Mouse (Mus musculus): ENCODE data around the gene Ehbp1. TPM values are rescaled to one million over a fixed set of nuclear protein-coding genes. Genes with fewer than 3 reads are reported as not detected.

Ehbp1 gene
- polyA plus RNA-seq, 1 experiment = 2.2 TPM

GRCm38 (mm10) chr11:22155366-22156095 lies 186.6 kb downstream of the Ehbp1 start:
- Histone ChIP-seq H3K36me3 (ENCODE audit: control insufficient read depth, insufficient read depth) (no peaks in the 10 kb centered on the region), H3ac (ENCODE audit: control insufficient read depth, insufficient read length, low read depth) (no peak overlapping the region), H3K4me3 (ENCODE audit: insufficient read depth, poor library complexity, severe bottlenecking) (no peak overlapping the region), H3K27me3 (ENCODE audit: control insufficient read depth, insufficient read depth, insufficient read length) (no peaks in the 10 kb centered on the region), H3K79me2 (ENCODE audit: control insufficient read depth, insufficient read depth) (no peaks in the 10 kb centered on the region), H3K79me3 (ENCODE audit: low read depth) (no peaks in the 10 kb centered on the region)
- TF ChIP-seq MAX (IDR thresholded peaks at IDR 0.05) = no peak
- TF ChIP-seq MYOG (IDR thresholded peaks at IDR 0.05; ENCODE audit: control insufficient read depth, extremely low read depth, insufficient read length) = no peak
- TF ChIP-seq MYOD1 (IDR thresholded peaks at IDR 0.05; ENCODE audit: control insufficient read depth, insufficient read length, low read depth) = no peak
- no peak for TF ChIP-seq CEBPB (IDR thresholded peaks at IDR 0.05; ENCODE audit: low read depth)
- no peak for TF ChIP-seq CTCF (IDR thresholded peaks at IDR 0.05; ENCODE audit: control insufficient read depth, insufficient read depth, insufficient read length)
- no peak for TF ChIP-seq USF1 (IDR thresholded peaks at IDR 0.05; ENCODE audit: low read depth)
- TF ChIP-seq FOSL1 (IDR thresholded peaks at IDR 0.05; ENCODE audit: insufficient read depth, low read length, poor library complexity, severe bottlenecking) = no peak

DNA sequence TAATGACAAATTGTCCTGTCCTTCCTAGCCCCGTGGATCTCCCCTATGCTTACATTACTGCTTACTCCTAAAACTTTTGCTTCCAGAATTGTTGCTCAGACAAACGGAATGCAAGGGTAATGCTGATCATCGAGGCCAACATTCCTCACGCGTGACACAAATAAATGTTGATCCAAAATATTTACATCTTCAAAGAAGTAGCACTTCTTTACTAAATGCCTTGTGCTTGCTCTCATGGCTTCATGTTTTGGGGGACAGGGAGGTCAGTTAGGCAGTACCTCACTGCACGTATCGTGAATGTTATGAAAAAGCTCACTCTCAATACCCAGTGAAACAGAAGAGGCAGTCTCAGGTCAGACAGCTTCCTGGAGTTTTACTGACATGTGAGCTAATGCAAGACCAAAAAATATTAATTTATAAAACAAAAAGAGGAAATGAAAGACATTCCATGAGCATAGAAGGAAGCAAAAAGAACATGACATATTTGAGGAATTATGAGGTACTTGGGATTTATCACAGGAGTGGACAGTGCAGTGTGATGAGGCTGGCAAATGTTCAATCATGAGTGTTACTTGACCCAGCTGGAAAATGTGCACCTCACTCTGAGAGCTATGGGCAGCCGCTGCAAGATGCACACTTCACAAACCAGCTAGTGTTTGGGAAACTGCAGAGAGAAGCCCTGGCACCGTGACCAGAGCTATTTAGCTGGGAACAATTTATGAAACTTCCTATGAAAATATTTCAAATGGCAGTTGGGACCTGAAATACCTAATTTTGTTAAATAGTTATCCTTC lies 187.4 kb downstream of the Ehbp1 start:
- Histone ChIP-seq H3K27me3 (ENCODE audit: control insufficient read depth, insufficient read depth, insufficient read length) (no peaks in the 10 kb centered on the region), H3K79me3 (ENCODE audit: low read depth) (no peaks in the 10 kb centered on the region), H3K4me3 (ENCODE audit: insufficient read depth, poor library complexity, severe bottlenecking) (no peak overlapping the region), H3ac (ENCODE audit: control insufficient read depth, insufficient read length, low read depth) (no peak overlapping the region), H3K36me3 (ENCODE audit: control insufficient read depth, insufficient read depth) (no peaks in the 10 kb centered on the region), H3K79me2 (ENCODE audit: control insufficient read depth, insufficient read depth) (no peaks in the 10 kb centered on the region)
- TF ChIP-seq CEBPB (IDR thresholded peaks at IDR 0.05; ENCODE audit: low read depth) = no peak

GRCm38 (mm10) chr11:22140737-22141136 lies 201.4 kb downstream of the Ehbp1 start:
- no peak for TF ChIP-seq USF1 (IDR thresholded peaks at IDR 0.05; ENCODE audit: low read depth)
- no peak for TF ChIP-seq MYOG (IDR thresholded peaks at IDR 0.05; ENCODE audit: control insufficient read depth, extremely low read depth, insufficient read length)
- no peak for TF ChIP-seq CEBPB (IDR thresholded peaks at IDR 0.05; ENCODE audit: low read depth)
- no peak for TF ChIP-seq CTCF (IDR thresholded peaks at IDR 0.05; ENCODE audit: control insufficient read depth, insufficient read depth, insufficient read length)
- no peak for TF ChIP-seq FOSL1 (IDR thresholded peaks at IDR 0.05; ENCODE audit: insufficient read depth, low read length, poor library complexity, severe bottlenecking)
- TF ChIP-seq MAX (IDR thresholded peaks at IDR 0.05) = no peak
- TF ChIP-seq MYOD1 (IDR thresholded peaks at IDR 0.05; ENCODE audit: control insufficient read depth, insufficient read length, low read depth) = no peak
- no peak overlapping the region for H3ac ChIP-seq (ENCODE audit: control insufficient read depth, insufficient read length, low read depth)
- no peak overlapping the region for H3K4me3 ChIP-seq (ENCODE audit: insufficient read depth, poor library complexity, severe bottlenecking)
- no peaks in the 10 kb centered on the region for H3K79me2 ChIP-seq (ENCODE audit: control insufficient read depth, insufficient read depth)
- no peaks in the 10 kb centered on the region for H3K27me3 ChIP-seq (ENCODE audit: control insufficient read depth, insufficient read depth, insufficient read length)
- no peaks in the 10 kb centered on the region for H3K79me3 ChIP-seq (ENCODE audit: low read depth)
- no peaks in the 10 kb centered on the region for H3K36me3 ChIP-seq (ENCODE audit: control insufficient read depth, insufficient read depth)

DNA sequence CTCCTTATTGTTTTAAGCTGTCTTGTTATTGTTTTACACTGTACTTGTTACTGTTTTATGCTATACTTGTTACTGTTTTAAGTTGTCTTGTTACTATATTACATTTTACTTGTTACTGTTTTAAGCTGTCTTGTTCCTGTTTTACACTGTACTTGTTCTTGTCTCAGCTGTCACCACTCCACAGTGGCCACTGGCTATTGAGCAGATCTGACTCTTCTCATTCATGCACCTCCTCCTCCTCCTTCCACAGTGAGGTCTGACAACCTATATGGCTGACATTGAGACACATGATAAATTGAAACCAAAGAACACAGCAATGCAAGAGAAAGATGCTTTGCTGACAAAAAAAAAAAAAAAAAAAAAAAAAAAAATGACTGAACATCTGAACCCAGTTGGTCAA lies 203.6 kb downstream of the Ehbp1 start:
- TF ChIP-seq MYOD1 (IDR thresholded peaks at IDR 0.05; ENCODE audit: control insufficient read depth, insufficient read length, low read depth) (no peak), MAX (IDR thresholded peaks at IDR 0.05) (no peak), MYOG (IDR thresholded peaks at IDR 0.05; ENCODE audit: control insufficient read depth, extremely low read depth, insufficient read length) (no peak), CTCF (IDR thresholded peaks at IDR 0.05; ENCODE audit: control insufficient read depth, insufficient read depth, insufficient read length) (no peak), CEBPB (IDR thresholded peaks at IDR 0.05; ENCODE audit: low read depth) (no peak), FOSL1 (IDR thresholded peaks at IDR 0.05; ENCODE audit: insufficient read depth, low read length, poor library complexity, severe bottlenecking) (no peak), USF1 (IDR thresholded peaks at IDR 0.05; ENCODE audit: low read depth) (no peak)
- no peak overlapping the region for H3ac ChIP-seq (ENCODE audit: control insufficient read depth, insufficient read length, low read depth)
- no peaks in the 10 kb centered on the region for H3K79me2 ChIP-seq (ENCODE audit: control insufficient read depth, insufficient read depth)
- no peaks in the 10 kb centered on the region for H3K36me3 ChIP-seq (ENCODE audit: control insufficient read depth, insufficient read depth)
- H3K79me3 ChIP-seq (ENCODE audit: low read depth) = no peaks in the 10 kb centered on the region
- no peak overlapping the region for H3K4me3 ChIP-seq (ENCODE audit: insufficient read depth, poor library complexity, severe bottlenecking)
- H3K27me3 ChIP-seq (ENCODE audit: control insufficient read depth, insufficient read depth, insufficient read length) = no peaks in the 10 kb centered on the region

- Histone ChIP-seq H3ac (ENCODE audit: control insufficient read depth, insufficient read length, low read depth) (no peak overlapping the region), H3K27me3 (ENCODE audit: control insufficient read depth, insufficient read depth, insufficient read length) (no peaks in the 10 kb centered on the region), H3K79me3 (ENCODE audit: low read depth) (no peaks in the 10 kb centered on the region), H3K36me3 (ENCODE audit: control insufficient read depth, insufficient read depth) (no peaks in the 10 kb centered on the region), H3K4me3 (ENCODE audit: insufficient read depth, poor library complexity, severe bottlenecking) (no peak overlapping the region), H3K79me2 (ENCODE audit: control insufficient read depth, insufficient read depth) (no peaks in the 10 kb centered on the region)
- TF ChIP-seq MYOG (IDR thresholded peaks at IDR 0.05; ENCODE audit: control insufficient read depth, extremely low read depth, insufficient read length) (no peak), USF1 (IDR thresholded peaks at IDR 0.05; ENCODE audit: low read depth) (no peak)
These were observed 216.9 kb downstream of the Ehbp1 start for GRCm38 (mm10) chr11:22125188-22125587.

- Histone ChIP-seq H3K79me2 (ENCODE audit: control insufficient read depth, insufficient read depth) (no peaks in the 10 kb centered on the region), H3K36me3 (ENCODE audit: control insufficient read depth, insufficient read depth) (no peaks in the 10 kb centered on the region), H3K27me3 (ENCODE audit: control insufficient read depth, insufficient read depth, insufficient read length) (no peaks in the 10 kb centered on the region), H3K79me3 (ENCODE audit: low read depth) (no peaks in the 10 kb centered on the region), H3K4me3 (ENCODE audit: insufficient read depth, poor library complexity, severe bottlenecking) (no peak overlapping the region), H3ac (ENCODE audit: control insufficient read depth, insufficient read length, low read depth) (no peak overlapping the region)
- TF ChIP-seq MYOG (IDR thresholded peaks at IDR 0.05; ENCODE audit: control insufficient read depth, extremely low read depth, insufficient read length) (no peak), CEBPB (IDR thresholded peaks at IDR 0.05; ENCODE audit: low read depth) (no peak), USF1 (IDR thresholded peaks at IDR 0.05; ENCODE audit: low read depth) (no peak), MAX (IDR thresholded peaks at IDR 0.05) (no peak), CTCF (IDR thresholded peaks at IDR 0.05; ENCODE audit: control insufficient read depth, insufficient read depth, insufficient read length) (no peak), FOSL1 (IDR thresholded peaks at IDR 0.05; ENCODE audit: insufficient read depth, low read length, poor library complexity, severe bottlenecking) (no peak), MYOD1 (IDR thresholded peaks at IDR 0.05; ENCODE audit: control insufficient read depth, insufficient read length, low read depth) (no peak)
These were observed 223.2 kb downstream of the Ehbp1 start for GRCm38 (mm10) chr11:22118853-22119252.

Data from C2C12 (cell line).